Mouse (Mus musculus): ENCODE measurements around the gene Trio. TPM values are rescaled to one million over a fixed set of nuclear protein-coding genes. Genes with fewer than 3 reads are reported as not detected.

The Trio gene
- polyA plus RNA-seq, 1 experiment from 2014 or later, result 36.4 TPM

- no peak for ATAC-seq (ENCODE audit: low FRiP score)
- Histone ChIP-seq H3K36me3 (no peaks in the 10 kb centered on the region), H3K4me3 (replicated peaks) (no peak overlapping the region), H3K9ac (replicated peaks) (no peak overlapping the region), H3K4me1 (peaks cover 25% of the 10 kb centered on the region), H3K27ac (replicated peaks) (no peak overlapping the region), H3K27me3 (replicated peaks) (no peaks in the 10 kb centered on the region), H3K4me2 (no peak overlapping the region), H3K9me3 (replicated peaks) (no peaks in the 10 kb centered on the region)
- WGBS, result 79% methylated on average over 7 of the region's 7 CpGs
Measured at GRCm38 (mm10) chr15:27910179-27910578, 115.5 kb downstream of the Trio start.

GRCm38 (mm10) chr15:27907649-27908048 is 118.0 kb downstream of the Trio start:
- Histone ChIP-seq H3K4me1 (peaks cover 27% of the 10 kb centered on the region), H3K4me2 (no peak overlapping the region)
- no peak for ATAC-seq (ENCODE audit: low FRiP score)

GRCm38 (mm10) chr15:27906409-27906808 is 119.2 kb downstream of the Trio start:
- H3K27me3 ChIP-seq (replicated peaks), result no peaks in the 10 kb centered on the region
- H3K27ac ChIP-seq (replicated peaks), result 0 out of 2 replicates have a peak overlapping the region, but pooled peaks have one; percentile 18
- no peak overlapping the region for H3K9ac ChIP-seq (replicated peaks)
- no peaks in the 10 kb centered on the region for H3K9me3 ChIP-seq (replicated peaks)
- ATAC-seq (ENCODE audit: low FRiP score), result no peak
- H3K4me3 ChIP-seq (replicated peaks), result no peak overlapping the region
- peaks cover 7% of the 10 kb centered on the region; the same call in 1 of the 2 replicates for H3K36me3 ChIP-seq
- WGBS, result 75% methylated on average over 4 of the region's 4 CpGs
- H3K4me2 ChIP-seq, result no peak overlapping the region
- H3K4me1 ChIP-seq, result peaks cover 27% of the 10 kb centered on the region

More at GRCm38 (mm10) chr15:27907649-27908048, 118.0 kb downstream of the Trio start:
- H3K9me3 ChIP-seq (replicated peaks), result no peaks in the 10 kb centered on the region
- H3K36me3 ChIP-seq, result peaks cover under 1% of the 10 kb centered on the region; the same call in 1 of the 2 replicates
- no peaks in the 10 kb centered on the region for H3K27me3 ChIP-seq (replicated peaks)
- H3K9ac ChIP-seq (replicated peaks), result no peak overlapping the region
- no peak overlapping the region for H3K4me3 ChIP-seq (replicated peaks)
- no peak overlapping the region for H3K27ac ChIP-seq (replicated peaks)
- 48% methylated on average over 5 of the region's 5 CpGs for WGBS

- WGBS, result 69% methylated on average over 6 of the region's 6 CpGs
- peaks cover 15% of the 10 kb centered on the region for H3K36me3 ChIP-seq
- no peak overlapping the region for H3K9ac ChIP-seq (replicated peaks)
- no peaks in the 10 kb centered on the region for H3K27me3 ChIP-seq (replicated peaks)
- H3K4me2 ChIP-seq, result no peak overlapping the region
- H3K4me3 ChIP-seq (replicated peaks), result no peak overlapping the region
- no peak for ATAC-seq (ENCODE audit: low FRiP score)
- H3K9me3 ChIP-seq (replicated peaks), result no peaks in the 10 kb centered on the region
- no peak overlapping the region for H3K27ac ChIP-seq (replicated peaks)
- H3K4me1 ChIP-seq, result peaks cover 27% of the 10 kb centered on the region
Measured at GRCm38 (mm10) chr15:27905341-27905740, 120.3 kb downstream of the Trio start.

GRCm38 (mm10) chr15:27904346-27905005 is 121.2 kb downstream of the Trio start:
- ATAC-seq (ENCODE audit: low FRiP score), result no peak

GRCm38 (mm10) chr15:27901200-27901599 is 124.4 kb downstream of the Trio start:
- WGBS, result 87% methylated on average over 15 of the region's 15 CpGs

More at GRCm38 (mm10) chr15:27904346-27905005, 121.2 kb downstream of the Trio start:
- Histone ChIP-seq H3K4me3 (replicated peaks) (no peak overlapping the region), H3K27me3 (replicated peaks) (no peaks in the 10 kb centered on the region), H3K27ac (replicated peaks) (no peak overlapping the region), H3K4me2 (no peak overlapping the region), H3K36me3 (peaks cover 22% of the 10 kb centered on the region), H3K4me1 (peaks cover 23% of the 10 kb centered on the region), H3K9me3 (replicated peaks) (no peaks in the 10 kb centered on the region), H3K9ac (replicated peaks) (no peak overlapping the region)
- WGBS, result 37% methylated on average over 16 of the region's 16 CpGs

GRCm38 (mm10) chr15:27898795-27899406 is 126.7 kb downstream of the Trio start:
- H3K27me3 ChIP-seq (replicated peaks), result no peaks in the 10 kb centered on the region
- 87% methylated on average over 6 of the region's 6 CpGs for WGBS
- peaks cover 41% of the 10 kb centered on the region for H3K36me3 ChIP-seq
- no peak overlapping the region for H3K4me2 ChIP-seq
- no peak overlapping the region for H3K9ac ChIP-seq (replicated peaks)
- H3K4me1 ChIP-seq, result peaks cover 11% of the 10 kb centered on the region; the same call in 1 of the 2 replicates
- H3K4me3 ChIP-seq (replicated peaks), result no peak overlapping the region
- no peaks in the 10 kb centered on the region for H3K9me3 ChIP-seq (replicated peaks)
- H3K27ac ChIP-seq (replicated peaks), result no peak overlapping the region
- ATAC-seq (ENCODE audit: low FRiP score), result no peak

More at GRCm38 (mm10) chr15:27901200-27901599, 124.4 kb downstream of the Trio start:
- ATAC-seq (ENCODE audit: low FRiP score), result no peak
- H3K27ac ChIP-seq (replicated peaks), result no peak overlapping the region
- peaks cover 11% of the 10 kb centered on the region; the same call in 1 of the 2 replicates for H3K4me1 ChIP-seq
- no peak overlapping the region for H3K4me3 ChIP-seq (replicated peaks)
- no peak overlapping the region for H3K4me2 ChIP-seq
- no peaks in the 10 kb centered on the region for H3K27me3 ChIP-seq (replicated peaks)
- H3K9ac ChIP-seq (replicated peaks), result no peak overlapping the region
- H3K9me3 ChIP-seq (replicated peaks), result no peaks in the 10 kb centered on the region
- peaks cover 33% of the 10 kb centered on the region for H3K36me3 ChIP-seq

- peaks cover 44% of the 10 kb centered on the region for H3K36me3 ChIP-seq
- H3K4me1 ChIP-seq, result peaks cover 16% of the 10 kb centered on the region; the same call in 1 of the 2 replicates
- no peak overlapping the region for H3K9ac ChIP-seq (replicated peaks)
- ATAC-seq (ENCODE audit: low FRiP score), result peak; percentile 39; the same call in 1 of the 2 replicates
- H3K27ac ChIP-seq (replicated peaks), result peak overlapping the region; percentile 41; the same call in 1 of the 2 replicates
- no peak overlapping the region for H3K4me2 ChIP-seq
- no peaks in the 10 kb centered on the region for H3K27me3 ChIP-seq (replicated peaks)
- H3K9me3 ChIP-seq (replicated peaks), result no peaks in the 10 kb centered on the region
- no peak overlapping the region for H3K4me3 ChIP-seq (replicated peaks)
- 35% methylated on average over 12 of the region's 12 CpGs for WGBS
Measured at GRCm38 (mm10) chr15:27894112-27894511, 131.5 kb downstream of the Trio start.

- Histone ChIP-seq H3K9me3 (replicated peaks) (no peaks in the 10 kb centered on the region), H3K36me3 (peaks cover 53% of the 10 kb centered on the region), H3K4me1 (peaks cover 16% of the 10 kb centered on the region; the same call in 1 of the 2 replicates), H3K27ac (replicated peaks) (no peak overlapping the region), H3K9ac (replicated peaks) (no peak overlapping the region), H3K4me3 (replicated peaks) (no peak overlapping the region), H3K27me3 (replicated peaks) (no peaks in the 10 kb centered on the region), H3K4me2 (no peak overlapping the region)
- 57% methylated on average over 5 of the region's 5 CpGs for WGBS
- 0 out of 2 replicates have a peak, but pooled peaks have one; percentile 2 for ATAC-seq (ENCODE audit: low FRiP score)
Measured at GRCm38 (mm10) chr15:27892029-27892428, 133.6 kb downstream of the Trio start.

- H3K9ac ChIP-seq (replicated peaks), result no peak overlapping the region
- ATAC-seq (ENCODE audit: low FRiP score), result no peak
- H3K4me3 ChIP-seq (replicated peaks), result no peak overlapping the region
- H3K4me2 ChIP-seq, result no peak overlapping the region
- H3K27me3 ChIP-seq (replicated peaks), result no peaks in the 10 kb centered on the region
- no peaks in the 10 kb centered on the region for H3K9me3 ChIP-seq (replicated peaks)
- whole genome bisulfite sequencing, result 88% methylated on average over 5 of the region's 5 CpGs
- peaks cover 56% of the 10 kb centered on the region for H3K36me3 ChIP-seq
- no peak overlapping the region for H3K27ac ChIP-seq (replicated peaks)
- H3K4me1 ChIP-seq, result peaks cover 16% of the 10 kb centered on the region; the same call in 1 of the 2 replicates
Measured at GRCm38 (mm10) chr15:27890666-27891065, 135.0 kb downstream of the Trio start.

- peaks cover 55% of the 10 kb centered on the region for H3K36me3 ChIP-seq
Measured at GRCm38 (mm10) chr15:27888153-27888552, 137.5 kb downstream of the Trio start.

GRCm38 (mm10) chr15:27886992-27887391 is 138.7 kb downstream of the Trio start:
- no peaks in the 10 kb centered on the region for H3K9me3 ChIP-seq (replicated peaks)
- 0 out of 2 replicates have a peak overlapping the region, but pooled peaks have one; percentile 1 for H3K27ac ChIP-seq (replicated peaks)
- 86% methylated on average over 6 of the region's 6 CpGs for WGBS
- no peak overlapping the region for H3K4me3 ChIP-seq (replicated peaks)
- H3K4me2 ChIP-seq, result no peak overlapping the region
- no peak for ATAC-seq (ENCODE audit: low FRiP score)
- peaks cover 55% of the 10 kb centered on the region for H3K36me3 ChIP-seq
- peaks cover 10% of the 10 kb centered on the region for H3K4me1 ChIP-seq
- H3K27me3 ChIP-seq (replicated peaks), result no peaks in the 10 kb centered on the region
- no peak overlapping the region for H3K9ac ChIP-seq (replicated peaks)

More at GRCm38 (mm10) chr15:27888153-27888552, 137.5 kb downstream of the Trio start:
- Histone ChIP-seq H3K9ac (replicated peaks) (no peak overlapping the region), H3K27ac (replicated peaks) (no peak overlapping the region), H3K4me3 (replicated peaks) (no peak overlapping the region), H3K27me3 (replicated peaks) (no peaks in the 10 kb centered on the region), H3K4me1 (peaks cover 14% of the 10 kb centered on the region), H3K4me2 (no peak overlapping the region), H3K9me3 (replicated peaks) (no peaks in the 10 kb centered on the region)
- 66% methylated on average over 13 of the region's 13 CpGs for WGBS
- no peak for ATAC-seq (ENCODE audit: low FRiP score)

Data from neural tube, embryonic 15.5 days (tissue).